Mouse (Mus musculus) C2C12 (cell line): ENCODE results near the gene Uvrag.

Experiments used
- CEBPB ChIP-seq: IDR thresholded peaks from one replicate; pipeline ENCODE4 v1.6.1; 2011; ENCODE audit warnings: low read depth, mild to moderate bottlenecking, control low read depth, moderate library complexity
- CTCF ChIP-seq: IDR thresholded peaks from one replicate; pipeline ENCODE4 v1.5.1; 2011; ENCODE audit not compliant: control insufficient read depth, insufficient read depth, insufficient read length
- MYOG ChIP-seq: IDR thresholded peaks from one replicate; pipeline ENCODE4 v1.6.1; 2011; ENCODE audit not compliant: control insufficient read depth, insufficient read length; ENCODE audit errors: extremely low read depth

DNA sequence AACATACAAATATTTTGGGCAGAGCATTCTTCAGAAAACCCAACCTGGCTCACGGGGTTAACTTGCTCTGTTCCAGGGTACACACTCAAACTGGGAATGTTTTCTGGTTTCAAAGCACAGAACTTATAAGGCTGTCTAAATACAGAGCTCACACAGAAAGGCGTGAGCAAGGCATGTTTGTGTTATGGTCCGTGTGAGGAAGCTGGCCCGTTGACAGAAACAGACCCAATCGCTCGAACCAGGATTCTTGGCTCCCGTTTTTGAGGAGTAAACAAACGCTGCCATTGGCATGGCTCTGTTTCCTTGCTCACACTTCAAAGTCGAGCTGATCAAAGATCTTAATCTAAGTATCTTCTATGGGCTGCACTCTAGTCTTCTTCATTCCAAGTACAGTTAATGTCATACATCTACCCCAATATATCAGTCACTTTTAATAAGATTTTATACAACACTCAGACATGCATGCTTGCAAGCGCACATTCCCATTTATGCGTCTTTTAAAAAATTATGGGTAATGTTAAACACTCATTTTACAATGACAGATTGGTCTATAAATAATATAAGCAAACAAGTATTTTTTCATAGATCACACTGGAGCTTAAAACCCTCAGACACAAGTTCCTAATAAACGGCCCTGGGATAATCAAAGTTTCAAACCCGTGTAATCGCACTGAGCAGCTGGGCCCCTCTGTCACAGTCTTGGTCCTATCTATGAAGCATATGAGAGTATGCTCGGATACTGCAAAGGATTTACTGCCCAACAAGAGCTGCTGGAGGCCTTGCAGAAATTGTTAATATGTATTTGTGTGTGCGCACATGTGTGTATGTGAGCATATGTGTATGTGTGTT lies 133.2 kb downstream of the Uvrag start:
- no peak for TF ChIP-seq CTCF
- TF ChIP-seq MYOG, result no peak
- no peak for TF ChIP-seq CEBPB
